Mouse (Mus musculus): Measurements from ENCODE around the gene Taf9.

DNA sequence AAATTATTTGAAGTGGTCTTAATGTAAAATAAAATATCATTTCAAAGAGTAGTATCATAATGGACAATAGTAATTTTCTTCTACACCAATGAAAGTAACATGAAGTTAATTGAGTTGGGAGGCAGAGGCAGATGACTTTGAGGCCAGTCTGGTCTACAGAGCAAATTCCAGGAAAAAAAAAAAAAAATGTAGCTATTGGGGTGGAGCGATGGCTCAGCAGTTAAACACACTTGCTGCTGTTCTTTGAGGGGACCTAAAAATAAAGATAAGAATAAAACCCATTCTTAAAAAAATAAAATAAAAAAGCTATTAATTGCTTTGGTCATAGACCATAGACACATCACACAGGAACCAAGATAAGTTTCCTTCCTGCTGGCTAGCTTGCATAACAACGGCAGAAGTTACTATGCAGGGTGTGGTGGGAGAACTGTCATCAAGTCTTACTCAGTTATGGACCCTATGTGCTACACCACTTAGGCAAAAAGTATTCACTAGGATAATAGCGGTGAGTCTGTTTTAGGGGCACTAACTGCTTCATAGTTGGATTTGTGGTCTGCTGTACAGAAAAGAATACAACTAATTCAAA, 17.2 kb upstream of the Taf9 start:
- no peak for TF ChIP-seq POLR2A (IDR thresholded peaks at IDR 0.05; ENCODE audit: insufficient read depth, low read depth, low read length)
- TF ChIP-seq CTCF (IDR thresholded peaks at IDR 0.05; ENCODE audit: insufficient read depth, low read depth, low read length), result no peak

All from olfactory bulb, adult 2 months (tissue).